Mouse (Mus musculus) adrenal gland, postnatal 25 days (tissue): Measurements from ENCODE around the gene Fgfr4. TPM values are rescaled to one million over a fixed set of nuclear protein-coding genes. Genes with fewer than 3 reads are reported as not detected.

ENCODE experiments used
- DNase-seq: peaks from one replicate; pipeline ENCODE4 v3.0.0; 2021; ENCODE audit warnings: mixed read lengths
- long read RNA-seq: library from polyadenylated mRNA; stranded (forward); transcript quantifications from one replicate; pipeline ENCODE4 v2.0.0, GENCODE M21; 2021
- total RNA-seq: library from RNA; stranded (reverse); gene quantifications from 2 replicates; pipeline ENCODE4 v1.2.3, GENCODE M21; 2021

Fgfr4 gene
- total RNA-seq: 35.6 and 60.4 TPM in 2 replicates
- long read RNA-seq, transcript Fgfr4-201 (18 exons, 3,324 nt): major isoform, 24 of 50 reads
- long read RNA-seq, partial matches to known transcripts: 13 of 50 reads
- long read RNA-seq, other reads (novel, unspliced or antisense): 13 of 50 reads

- DNase-seq: peak; percentile 80
Observed at GRCm38 (mm10) chr13:55152621-55153415, at the start of gene Fgfr4. Gene Fgfr4, plus strand, starts transcription at chr13:55152640.

DNA sequence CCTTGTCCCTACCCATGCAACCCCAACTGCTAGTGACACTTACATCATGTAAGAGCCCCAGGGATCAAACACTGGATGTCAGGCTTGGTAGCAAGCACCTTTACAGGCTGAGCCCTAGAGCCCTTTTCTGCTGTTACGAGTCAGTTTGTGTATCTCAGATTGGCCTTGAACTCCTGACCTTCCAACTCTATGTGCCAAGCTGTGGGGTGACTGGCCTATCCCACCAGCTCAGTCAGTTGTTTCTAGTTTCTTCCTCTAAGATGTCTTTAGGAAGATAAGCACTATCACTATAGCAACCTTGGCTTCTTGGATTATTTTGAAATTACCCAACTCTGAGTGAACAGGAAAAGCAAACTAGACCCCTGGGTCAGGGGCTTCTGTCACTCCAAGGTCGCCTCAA, 49.1 kb upstream of the Fgfr4 start:
- no peak for DNase-seq

DNA sequence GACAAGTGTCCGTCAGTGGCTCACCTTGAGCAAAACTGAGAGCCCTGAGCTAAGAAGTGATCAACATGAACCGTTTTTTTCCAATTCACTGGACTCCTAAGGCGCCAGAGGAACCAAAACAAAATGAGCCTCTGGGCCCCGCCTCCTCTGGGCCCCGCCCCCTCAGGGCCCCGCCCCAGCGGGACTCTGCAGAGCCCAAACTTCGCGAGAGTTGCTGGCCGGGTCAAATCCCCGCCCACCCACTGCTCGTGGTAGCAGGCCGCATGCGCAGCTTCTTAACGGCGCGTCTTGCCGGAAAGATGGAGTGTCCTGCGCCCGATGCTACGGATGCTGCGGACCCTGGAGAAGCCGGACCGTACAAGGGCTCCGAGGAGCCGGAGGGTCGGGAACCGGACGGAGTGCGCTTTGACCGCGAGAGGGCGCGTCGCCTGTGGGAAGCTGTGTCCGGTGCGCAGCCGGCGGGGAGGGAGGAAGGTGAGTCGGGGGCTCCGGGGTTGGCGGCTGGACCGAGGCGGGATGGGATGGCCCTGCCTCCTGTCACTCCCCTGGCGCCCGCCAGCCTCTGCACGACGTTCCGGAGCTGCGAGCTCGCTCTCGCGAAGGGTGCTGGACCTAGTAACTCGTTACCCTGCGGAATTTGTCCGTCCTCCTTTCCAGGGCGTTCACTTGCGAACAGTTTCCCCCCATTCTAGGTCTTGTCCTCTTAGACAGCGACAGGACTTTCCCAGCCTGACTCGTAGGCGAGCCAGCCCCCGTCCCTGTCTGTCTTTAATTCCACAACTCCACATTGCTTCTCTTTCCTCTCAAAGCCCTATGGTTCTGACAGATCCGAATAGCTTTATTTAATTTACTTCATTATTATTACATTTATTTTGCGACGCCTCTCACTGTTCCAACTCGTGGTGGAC, 47.1 kb upstream of the Fgfr4 start, which contains the start of gene Zfp346:
Gene Zfp346, plus strand, starts transcription at position 267 of the 908 bp plus-strand sequence.
- peak; percentile 98 for DNase-seq

- DNase-seq: peak; percentile 49
Observed at GRCm38 (mm10) chr13:55105953-55106691, 46.3 kb upstream of the Fgfr4 start.

DNA sequence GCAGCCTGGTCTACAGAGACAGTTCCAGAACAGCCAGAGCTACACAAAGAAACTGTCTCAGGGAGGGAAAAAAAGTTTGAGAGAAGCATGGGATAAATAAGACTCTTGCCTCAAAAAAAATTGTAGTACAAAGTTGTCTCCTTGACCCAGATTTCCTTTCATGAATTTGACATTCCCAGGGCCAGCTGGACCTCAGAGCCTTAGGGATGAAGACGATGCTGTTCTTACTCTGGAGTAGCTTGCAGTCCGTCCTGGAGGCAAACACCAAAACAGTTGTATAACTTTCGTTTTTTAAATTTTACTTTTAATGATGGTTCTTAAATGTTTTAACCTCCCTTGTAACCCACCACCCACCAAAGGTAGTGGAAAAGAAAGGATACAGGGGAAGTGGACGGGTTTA, 45.3 kb upstream of the Fgfr4 start:
- DNase-seq: no peak

DNA sequence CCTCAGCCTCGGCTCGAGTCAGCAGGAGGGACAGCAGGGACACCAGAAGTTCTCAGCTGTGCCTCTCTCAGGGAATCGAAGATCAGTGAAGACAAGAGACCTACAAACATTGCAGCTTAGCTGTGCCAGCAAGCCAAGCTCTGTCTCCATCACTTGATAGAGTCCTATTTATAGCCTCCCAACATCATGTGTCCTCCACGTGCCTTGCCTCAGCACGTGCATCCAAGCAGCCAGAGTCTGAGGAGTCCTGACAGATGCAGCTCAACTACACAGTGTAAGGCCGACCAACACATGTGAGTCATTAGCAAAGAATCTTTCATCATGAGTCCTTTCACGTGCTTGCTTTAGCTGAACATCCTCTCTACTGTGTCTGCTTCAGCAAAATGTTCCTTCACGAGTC, 44.7 kb upstream of the Fgfr4 start:
- DNase-seq: peak; percentile 68

DNA sequence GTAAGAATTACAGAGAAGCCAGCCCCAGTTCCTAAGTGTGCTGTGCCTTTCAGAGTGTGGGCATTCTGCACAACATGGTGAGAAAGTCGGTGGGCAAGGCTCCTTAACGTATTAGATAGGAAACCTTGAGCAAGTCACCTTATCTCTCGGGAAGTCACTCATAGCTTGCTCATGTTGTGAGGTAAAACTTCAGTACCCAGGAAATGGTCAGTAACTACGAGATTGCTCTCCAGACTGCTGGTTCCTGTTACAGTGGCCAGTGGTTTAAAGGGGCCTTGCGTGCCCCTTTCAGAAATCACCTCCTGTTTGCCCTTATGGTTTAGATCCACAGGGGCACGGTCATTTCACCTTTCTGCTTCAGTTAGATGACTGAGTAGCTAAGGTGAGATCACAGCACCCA, 38.1 kb upstream of the Fgfr4 start:
- DNase-seq: no peak

GRCm38 (mm10) chr13:55124903-55125302, 27.5 kb upstream of the Fgfr4 start:
- DNase-seq: no peak

GRCm38 (mm10) chr13:55133448-55133847, 19.0 kb upstream of the Fgfr4 start, which contains the start of gene Gm17617:
Gene Gm17617, minus strand, starts transcription at chr13:55133548.
- no peak for DNase-seq

- no peak for DNase-seq
Observed at GRCm38 (mm10) chr13:55135382-55135781, 17.1 kb upstream of the Fgfr4 start.

DNA sequence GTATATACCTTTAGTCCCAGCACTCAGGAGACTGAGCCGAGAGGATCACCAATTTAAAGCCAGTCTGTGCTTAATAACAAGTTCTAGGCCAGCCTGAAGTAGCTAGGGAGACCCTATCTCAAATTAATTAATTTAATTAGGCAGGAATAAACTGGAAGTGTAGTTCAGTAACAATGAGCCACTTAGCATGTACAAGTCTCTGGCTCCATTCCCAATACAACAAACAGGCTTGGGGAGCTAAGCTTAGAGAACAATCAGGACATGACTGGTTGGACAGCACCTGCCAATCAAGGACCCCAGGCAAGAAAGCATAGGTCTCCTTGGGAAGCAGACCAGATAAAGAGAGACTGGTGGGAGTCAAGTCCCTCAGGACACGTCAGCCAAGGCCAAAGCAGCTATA, 12.2 kb upstream of the Fgfr4 start:
- no peak for DNase-seq

- no peak for DNase-seq
Observed at GRCm38 (mm10) chr13:55153951-55154350, 1.5 kb downstream of the Fgfr4 start.

GRCm38 (mm10) chr13:55162365-55162764, 9.9 kb downstream of the Fgfr4 start:
- DNase-seq: no peak

- DNase-seq: no peak
Observed at GRCm38 (mm10) chr13:55163553-55163952, 11.1 kb downstream of the Fgfr4 start.

- no peak for DNase-seq
Observed at GRCm38 (mm10) chr13:55165831-55166339, 13.4 kb downstream of the Fgfr4 start.

DNA sequence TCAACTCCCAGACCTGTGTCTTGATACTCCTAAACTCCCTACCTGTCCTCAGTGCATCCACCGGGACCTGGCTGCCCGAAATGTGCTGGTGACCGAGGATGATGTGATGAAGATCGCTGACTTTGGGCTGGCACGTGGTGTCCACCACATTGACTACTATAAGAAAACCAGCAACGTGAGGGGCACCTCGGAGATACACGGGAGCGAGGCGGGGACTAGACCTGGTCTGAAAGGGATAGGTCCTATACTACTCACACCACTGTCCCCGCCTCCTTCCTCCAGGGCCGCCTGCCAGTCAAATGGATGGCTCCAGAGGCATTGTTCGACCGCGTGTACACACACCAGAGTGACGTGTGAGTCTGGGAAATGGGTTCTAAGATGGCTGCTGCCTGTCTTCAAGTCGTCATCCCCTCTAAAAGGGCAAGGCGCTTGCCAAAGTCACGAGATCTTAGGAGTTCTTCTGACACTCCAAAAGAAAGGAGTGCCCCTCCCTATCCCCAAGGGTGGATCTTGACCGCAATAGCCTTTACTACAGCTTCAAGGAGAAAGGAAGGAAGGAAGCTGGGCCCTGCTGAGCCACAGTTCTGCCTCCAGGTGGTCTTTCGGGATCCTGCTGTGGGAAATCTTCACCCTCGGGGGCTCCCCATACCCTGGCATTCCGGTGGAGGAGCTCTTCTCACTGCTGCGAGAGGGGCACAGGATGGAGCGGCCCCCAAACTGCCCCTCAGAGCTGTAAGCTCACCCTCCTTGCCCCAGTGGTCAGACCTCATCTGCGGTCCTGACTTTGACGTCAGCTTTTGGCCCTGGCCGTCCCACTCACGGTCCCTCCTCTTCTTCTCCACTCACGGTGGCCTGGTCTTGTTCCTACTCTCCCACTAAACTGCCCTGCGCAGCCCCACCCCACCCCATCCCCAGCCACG, 14.6 kb downstream of the Fgfr4 start:
- no peak for DNase-seq

DNA sequence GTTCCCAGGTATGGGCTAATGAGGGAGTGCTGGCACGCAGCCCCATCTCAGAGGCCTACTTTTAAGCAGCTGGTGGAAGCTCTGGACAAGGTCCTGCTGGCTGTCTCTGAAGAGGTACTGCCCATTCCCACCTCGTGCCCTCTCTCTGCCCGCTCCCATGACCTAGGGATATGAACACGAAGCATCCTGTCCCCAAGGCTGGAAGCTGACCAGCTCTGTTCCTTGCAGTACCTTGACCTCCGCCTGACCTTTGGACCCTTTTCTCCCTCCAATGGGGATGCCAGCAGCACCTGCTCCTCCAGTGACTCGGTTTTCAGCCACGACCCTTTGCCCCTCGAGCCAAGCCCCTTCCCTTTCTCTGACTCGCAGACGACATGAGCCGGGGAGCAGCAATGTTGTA, 15.4 kb downstream of the Fgfr4 start:
- no peak for DNase-seq

DNA sequence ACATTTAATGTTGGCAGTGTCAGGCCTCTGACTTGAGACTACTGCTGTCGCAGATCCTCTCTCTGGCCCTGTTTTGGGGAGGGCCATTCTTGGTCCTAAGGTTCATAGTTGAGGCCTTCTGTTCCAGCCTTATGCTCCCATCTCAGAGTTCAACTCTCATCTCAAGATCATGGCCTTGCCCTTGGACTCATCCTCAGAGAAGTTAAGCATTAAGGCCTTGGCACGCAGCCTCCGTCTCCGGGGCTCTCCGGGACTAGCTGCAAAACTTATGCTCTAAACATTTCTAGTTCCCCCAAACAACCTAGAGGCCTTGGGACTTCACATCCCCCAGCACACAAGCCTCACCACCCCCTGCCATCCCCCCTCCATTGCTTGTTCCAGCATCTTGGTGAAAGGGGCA, 15.8 kb downstream of the Fgfr4 start:
- DNase-seq: no peak

DNA sequence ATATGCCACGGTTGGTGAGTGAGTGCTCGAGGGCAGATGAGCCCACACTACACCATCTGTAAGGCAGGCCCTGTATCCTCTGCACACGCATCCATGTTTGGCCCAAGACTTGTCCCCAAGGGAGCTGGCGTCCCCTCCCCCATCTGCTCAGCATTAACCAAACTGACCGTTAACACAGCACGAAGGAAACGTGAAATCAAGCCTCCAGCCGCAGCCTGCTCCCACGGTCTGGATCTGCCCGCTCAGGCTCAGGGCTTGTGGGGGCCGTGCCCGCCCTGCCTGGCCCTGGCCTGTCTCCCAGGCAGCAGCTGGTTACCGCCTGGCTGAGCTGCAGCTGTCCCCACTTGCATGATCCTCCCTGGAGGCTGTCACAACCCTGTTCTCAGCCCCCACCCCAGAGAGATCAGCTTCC, 16.5 kb downstream of the Fgfr4 start:
- peak; percentile 40 for DNase-seq

- DNase-seq: peak; percentile 63
Observed at GRCm38 (mm10) chr13:55171517-55172335, 19.3 kb downstream of the Fgfr4 start.
